Mouse (Mus musculus): ENCODE results near the gene Borcs5. TPM values are rescaled to one million over a fixed set of nuclear protein-coding genes. Genes with fewer than 3 reads are reported as not detected.

Borcs5 gene
- polyA plus RNA-seq, 1 experiment from 2014 or later, result 6.4 TPM

- Histone ChIP-seq H3K4me2 (ENCODE audit: low read depth, low read length) (no peak overlapping the region), H3K36me3 (ENCODE audit: control insufficient read depth, insufficient read depth) (no peaks in the 10 kb centered on the region; the same call in 1 of the 2 replicates), H3K9me3 (replicated peaks; ENCODE audit: control insufficient read depth, low read length) (no peaks in the 10 kb centered on the region), H3K4me3 (ENCODE audit: low read depth, low read length) (no peak overlapping the region), H3K9ac (ENCODE audit: low read depth, low read length) (no peak overlapping the region), H3K27me3 (ENCODE audit: control insufficient read depth, insufficient read depth, low read depth, low read length) (no peaks in the 10 kb centered on the region), H3K4me1 (ENCODE audit: control insufficient read depth, low read depth, low read length) (no peaks in the 10 kb centered on the region; the same call in 1 of the 2 replicates), H3K27ac (ENCODE audit: low read length) (no peak overlapping the region)
- no peak for ATAC-seq (ENCODE audit: low read depth)
- WGBS (ENCODE audit: insufficient replicate concordance), result 14% methylated on average over 3 of the region's 3 CpGs
Measured at GRCm38 (mm10) chr6:134713321-134713720, 74.0 kb downstream of the Borcs5 start.

- Histone ChIP-seq H3K9ac (ENCODE audit: low read depth, low read length) (no peak overlapping the region), H3K9me3 (replicated peaks; ENCODE audit: control insufficient read depth, low read length) (no peaks in the 10 kb centered on the region), H3K4me1 (ENCODE audit: control insufficient read depth, low read depth, low read length) (no peaks in the 10 kb centered on the region; the same call in 1 of the 2 replicates), H3K4me2 (ENCODE audit: low read depth, low read length) (no peak overlapping the region), H3K4me3 (ENCODE audit: low read depth, low read length) (no peak overlapping the region), H3K36me3 (ENCODE audit: control insufficient read depth, insufficient read depth) (no peaks in the 10 kb centered on the region; the same call in 1 of the 2 replicates), H3K27me3 (ENCODE audit: control insufficient read depth, insufficient read depth, low read depth, low read length) (no peaks in the 10 kb centered on the region), H3K27ac (ENCODE audit: low read length) (no peak overlapping the region)
- no peak for ATAC-seq (ENCODE audit: low read depth)
- WGBS (ENCODE audit: insufficient replicate concordance), result 58% methylated on average over 1 of the region's 1 CpGs
Measured at GRCm38 (mm10) chr6:134713897-134714296, 74.6 kb downstream of the Borcs5 start.

- H3K9ac ChIP-seq (ENCODE audit: low read depth, low read length), result no peak overlapping the region
- H3K9me3 ChIP-seq (replicated peaks; ENCODE audit: control insufficient read depth, low read length), result no peaks in the 10 kb centered on the region
- no peak overlapping the region for H3K4me3 ChIP-seq (ENCODE audit: low read depth, low read length)
- H3K4me1 ChIP-seq (ENCODE audit: control insufficient read depth, low read depth, low read length), result no peaks in the 10 kb centered on the region; the same call in 1 of the 2 replicates
- H3K36me3 ChIP-seq (ENCODE audit: control insufficient read depth, insufficient read depth), result no peaks in the 10 kb centered on the region; the same call in 1 of the 2 replicates
- H3K4me2 ChIP-seq (ENCODE audit: low read depth, low read length), result no peak overlapping the region
- H3K27me3 ChIP-seq (ENCODE audit: control insufficient read depth, insufficient read depth, low read depth, low read length), result no peaks in the 10 kb centered on the region
- H3K27ac ChIP-seq (ENCODE audit: low read length), result no peak overlapping the region
- ATAC-seq (ENCODE audit: low read depth), result peak; percentile 71
- WGBS (ENCODE audit: insufficient replicate concordance), result 26% methylated on average over 6 of the region's 6 CpGs
Measured at GRCm38 (mm10) chr6:134716168-134716587, 76.9 kb downstream of the Borcs5 start.

- H3K36me3 ChIP-seq (ENCODE audit: control insufficient read depth, insufficient read depth), result no peaks in the 10 kb centered on the region; the same call in 1 of the 2 replicates
- WGBS (ENCODE audit: insufficient replicate concordance), result 80% methylated on average over 20 of the region's 20 CpGs
- no peaks in the 10 kb centered on the region for H3K9me3 ChIP-seq (replicated peaks; ENCODE audit: control insufficient read depth, low read length)
- no peak for ATAC-seq (ENCODE audit: low read depth)
- no peaks in the 10 kb centered on the region; the same call in 1 of the 2 replicates for H3K4me1 ChIP-seq (ENCODE audit: control insufficient read depth, low read depth, low read length)
- H3K27me3 ChIP-seq (ENCODE audit: control insufficient read depth, insufficient read depth, low read depth, low read length), result no peaks in the 10 kb centered on the region
- no peak overlapping the region for H3K27ac ChIP-seq (ENCODE audit: low read length)
- H3K4me3 ChIP-seq (ENCODE audit: low read depth, low read length), result no peak overlapping the region
- H3K4me2 ChIP-seq (ENCODE audit: low read depth, low read length), result no peak overlapping the region
- no peak overlapping the region for H3K9ac ChIP-seq (ENCODE audit: low read depth, low read length)
Measured at GRCm38 (mm10) chr6:134717886-134718667, 78.8 kb downstream of the Borcs5 start.

- Histone ChIP-seq H3K36me3 (ENCODE audit: control insufficient read depth, insufficient read depth) (no peaks in the 10 kb centered on the region; the same call in 1 of the 2 replicates), H3K4me3 (ENCODE audit: low read depth, low read length) (no peak overlapping the region), H3K4me2 (ENCODE audit: low read depth, low read length) (no peak overlapping the region), H3K27ac (ENCODE audit: low read length) (no peak overlapping the region), H3K9me3 (replicated peaks; ENCODE audit: control insufficient read depth, low read length) (no peaks in the 10 kb centered on the region), H3K4me1 (ENCODE audit: control insufficient read depth, low read depth, low read length) (no peaks in the 10 kb centered on the region; the same call in 1 of the 2 replicates), H3K9ac (ENCODE audit: low read depth, low read length) (no peak overlapping the region), H3K27me3 (ENCODE audit: control insufficient read depth, insufficient read depth, low read depth, low read length) (no peaks in the 10 kb centered on the region)
- no peak for ATAC-seq (ENCODE audit: low read depth)
- WGBS (ENCODE audit: insufficient replicate concordance), result 85% methylated on average over 11 of the region's 11 CpGs
Measured at GRCm38 (mm10) chr6:134718668-134719065, 79.4 kb downstream of the Borcs5 start.

- no peak overlapping the region for H3K4me2 ChIP-seq (ENCODE audit: low read depth, low read length)
- H3K4me3 ChIP-seq (ENCODE audit: low read depth, low read length), result no peak overlapping the region
- WGBS (ENCODE audit: insufficient replicate concordance), result 58% methylated on average over 5 of the region's 5 CpGs
- no peak overlapping the region for H3K27ac ChIP-seq (ENCODE audit: low read length)
- no peaks in the 10 kb centered on the region for H3K27me3 ChIP-seq (ENCODE audit: control insufficient read depth, insufficient read depth, low read depth, low read length)
- no peak for ATAC-seq (ENCODE audit: low read depth)
- H3K9ac ChIP-seq (ENCODE audit: low read depth, low read length), result no peak overlapping the region
- no peaks in the 10 kb centered on the region for H3K9me3 ChIP-seq (replicated peaks; ENCODE audit: control insufficient read depth, low read length)
- H3K36me3 ChIP-seq (ENCODE audit: control insufficient read depth, insufficient read depth), result no peaks in the 10 kb centered on the region; the same call in 1 of the 2 replicates
- H3K4me1 ChIP-seq (ENCODE audit: control insufficient read depth, low read depth, low read length), result no peaks in the 10 kb centered on the region; the same call in 1 of the 2 replicates
Measured at GRCm38 (mm10) chr6:134719156-134719555, 79.8 kb downstream of the Borcs5 start.

GRCm38 (mm10) chr6:134720150-134720549 lies 80.8 kb downstream of the Borcs5 start:
- no peak for ATAC-seq (ENCODE audit: low read depth)
- no peak overlapping the region for H3K27ac ChIP-seq (ENCODE audit: low read length)
- peaks cover 4% of the 10 kb centered on the region for H3K4me1 ChIP-seq (ENCODE audit: control insufficient read depth, low read depth, low read length)
- H3K9ac ChIP-seq (ENCODE audit: low read depth, low read length), result no peak overlapping the region
- H3K4me2 ChIP-seq (ENCODE audit: low read depth, low read length), result no peak overlapping the region
- no peaks in the 10 kb centered on the region for H3K9me3 ChIP-seq (replicated peaks; ENCODE audit: control insufficient read depth, low read length)
- 77% methylated on average over 5 of the region's 5 CpGs for WGBS (ENCODE audit: insufficient replicate concordance)
- no peak overlapping the region for H3K4me3 ChIP-seq (ENCODE audit: low read depth, low read length)
- H3K27me3 ChIP-seq (ENCODE audit: control insufficient read depth, insufficient read depth, low read depth, low read length), result no peaks in the 10 kb centered on the region
- peaks cover 4% of the 10 kb centered on the region for H3K36me3 ChIP-seq (ENCODE audit: control insufficient read depth, insufficient read depth)

GRCm38 (mm10) chr6:134721729-134722269 lies 82.5 kb downstream of the Borcs5 start:
- peaks cover 4% of the 10 kb centered on the region for H3K4me1 ChIP-seq (ENCODE audit: control insufficient read depth, low read depth, low read length)
- no peaks in the 10 kb centered on the region for H3K9me3 ChIP-seq (replicated peaks; ENCODE audit: control insufficient read depth, low read length)
- peaks cover 4% of the 10 kb centered on the region for H3K36me3 ChIP-seq (ENCODE audit: control insufficient read depth, insufficient read depth)
- ATAC-seq (ENCODE audit: low read depth), result no peak
- 80% methylated on average over 6 of the region's 6 CpGs for WGBS (ENCODE audit: insufficient replicate concordance)
- H3K9ac ChIP-seq (ENCODE audit: low read depth, low read length), result no peak overlapping the region
- H3K4me2 ChIP-seq (ENCODE audit: low read depth, low read length), result no peak overlapping the region
- no peaks in the 10 kb centered on the region for H3K27me3 ChIP-seq (ENCODE audit: control insufficient read depth, insufficient read depth, low read depth, low read length)
- no peak overlapping the region for H3K27ac ChIP-seq (ENCODE audit: low read length)
- H3K4me3 ChIP-seq (ENCODE audit: low read depth, low read length), result no peak overlapping the region

- 83% methylated on average over 8 of the region's 8 CpGs for WGBS (ENCODE audit: insufficient replicate concordance)
- ATAC-seq (ENCODE audit: low read depth), result no peak
- Histone ChIP-seq H3K4me3 (ENCODE audit: low read depth, low read length) (no peak overlapping the region), H3K27ac (ENCODE audit: low read length) (no peak overlapping the region), H3K4me1 (ENCODE audit: control insufficient read depth, low read depth, low read length) (peaks cover 4% of the 10 kb centered on the region), H3K36me3 (ENCODE audit: control insufficient read depth, insufficient read depth) (peaks cover 4% of the 10 kb centered on the region), H3K9me3 (replicated peaks; ENCODE audit: control insufficient read depth, low read length) (no peaks in the 10 kb centered on the region), H3K4me2 (ENCODE audit: low read depth, low read length) (no peak overlapping the region), H3K9ac (ENCODE audit: low read depth, low read length) (no peak overlapping the region), H3K27me3 (ENCODE audit: control insufficient read depth, insufficient read depth, low read depth, low read length) (no peaks in the 10 kb centered on the region)
Measured at GRCm38 (mm10) chr6:134722906-134723305, 83.6 kb downstream of the Borcs5 start.

Data from liver, embryonic 16.5 days (tissue).